Mouse (Mus musculus): ENCODE data around the gene Jade2.

Gene Jade2

GRCm38 (mm10) chr11:51834067-51834411 lies 23.4 kb downstream of the Jade2 start:
- no peak for DNase-seq (ENCODE audit: low read depth)

GRCm38 (mm10) chr11:51833393-51834066 lies 23.9 kb downstream of the Jade2 start:
- no peak for DNase-seq (ENCODE audit: low read depth)

GRCm38 (mm10) chr11:51832992-51833391 lies 24.5 kb downstream of the Jade2 start:
- no peak for DNase-seq (ENCODE audit: low read depth)

- no peak for DNase-seq (ENCODE audit: low read depth)
Measured at GRCm38 (mm10) chr11:51831962-51832909, 25.2 kb downstream of the Jade2 start.

GRCm38 (mm10) chr11:51824867-51825424 lies 32.5 kb downstream of the Jade2 start:
- DNase-seq (ENCODE audit: low read depth), result no peak

GRCm38 (mm10) chr11:51823963-51824753 lies 33.3 kb downstream of the Jade2 start:
- no peak for DNase-seq (ENCODE audit: low read depth)

- no peak for DNase-seq (ENCODE audit: low read depth)
Measured at GRCm38 (mm10) chr11:51823271-51823670, 34.2 kb downstream of the Jade2 start.

GRCm38 (mm10) chr11:51822736-51823135 lies 34.7 kb downstream of the Jade2 start:
- DNase-seq (ENCODE audit: low read depth), result no peak

- DNase-seq (ENCODE audit: low read depth), result no peak
Measured at GRCm38 (mm10) chr11:51820861-51821260, 36.6 kb downstream of the Jade2 start.

GRCm38 (mm10) chr11:51819964-51820363 lies 37.5 kb downstream of the Jade2 start:
- peak; percentile 72 for DNase-seq (ENCODE audit: low read depth)

- no peak for DNase-seq (ENCODE audit: low read depth)
Measured at GRCm38 (mm10) chr11:51818837-51819236, 38.6 kb downstream of the Jade2 start.

GRCm38 (mm10) chr11:51817756-51818155 lies 39.7 kb downstream of the Jade2 start:
- peak; percentile 70 for DNase-seq (ENCODE audit: low read depth)

GRCm38 (mm10) chr11:51812022-51812546 lies 45.4 kb downstream of the Jade2 start:
- DNase-seq (ENCODE audit: low read depth), result no peak

GRCm38 (mm10) chr11:51811230-51811629 lies 46.2 kb downstream of the Jade2 start:
- DNase-seq (ENCODE audit: low read depth), result no peak

- DNase-seq (ENCODE audit: low read depth), result no peak
Measured at GRCm38 (mm10) chr11:51809632-51810224, 47.7 kb downstream of the Jade2 start.

GRCm38 (mm10) chr11:51807108-51807879 lies 50.2 kb downstream of the Jade2 start:
- no peak for DNase-seq (ENCODE audit: low read depth)

- DNase-seq (ENCODE audit: low read depth), result peak; percentile 51
Measured at GRCm38 (mm10) chr11:51805221-51805981, 52.1 kb downstream of the Jade2 start.

- no peak for DNase-seq (ENCODE audit: low read depth)
Measured at GRCm38 (mm10) chr11:51800634-51801325, 56.7 kb downstream of the Jade2 start.

- DNase-seq (ENCODE audit: low read depth), result no peak
Measured at GRCm38 (mm10) chr11:51796272-51796671, 61.2 kb downstream of the Jade2 start.
